9 mouse cellular contexts compared by ENCODE assay signal in the genomic region with DNA sequence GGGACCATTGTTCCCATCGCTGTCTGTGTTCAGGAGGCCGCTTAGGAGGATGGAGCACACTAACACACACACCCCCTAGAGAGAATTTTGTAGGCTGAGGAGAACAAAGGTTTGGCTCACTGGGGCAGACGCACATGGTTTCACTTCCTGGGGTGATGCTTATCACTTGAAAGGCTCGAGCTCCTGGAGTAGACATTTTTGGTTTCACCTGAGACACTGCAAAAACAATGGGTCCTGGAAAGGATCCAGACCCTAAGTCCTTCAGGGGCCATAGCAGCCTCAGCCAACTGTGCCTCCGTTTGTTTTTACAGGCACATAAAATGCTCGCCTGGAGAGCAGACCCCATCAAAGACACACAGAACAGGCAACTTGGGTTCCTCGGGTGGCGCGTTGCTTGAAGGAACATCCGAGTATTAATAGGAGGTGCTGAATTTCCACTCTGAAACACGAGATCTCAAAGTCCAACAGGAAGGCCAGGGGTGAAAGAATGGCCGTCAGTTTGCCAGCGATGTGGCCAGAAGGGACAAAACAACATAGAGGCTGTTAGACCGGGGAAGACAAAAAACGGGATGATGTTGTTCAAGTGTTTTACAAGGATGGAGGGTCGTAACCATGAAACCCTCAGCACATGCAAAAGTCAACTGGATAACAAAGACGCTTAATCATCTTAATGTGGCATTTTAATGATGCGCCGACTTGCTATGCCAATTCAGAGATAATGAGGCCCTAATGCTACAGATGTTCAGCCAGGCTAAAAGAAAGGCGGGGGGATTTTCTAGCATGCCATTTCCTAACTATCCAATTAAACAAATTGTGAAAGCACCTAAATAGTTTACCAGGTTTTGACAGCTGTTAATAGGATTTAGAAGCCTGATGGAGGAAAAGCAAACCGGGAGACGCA. TPM values are rescaled to one million over a fixed set of nuclear protein-coding genes. Genes with fewer than 3 reads are reported as not detected.
DNase-seq lines count a peak whose midpoint lies in the region; ATAC-seq and TF ChIP-seq lines count a peak whose summit lies in the region.
"Had no signal": no experiment of that assay in that cellular context is flagged by ENCODE, and none has a peak within 500 bp of the region (broad histone marks: within the 10 kb centered on the region; RNA-seq: fewer than 3 reads in every experiment).

No protein-coding gene starts in this region.

- H3K9ac ChIP-seq in CH12.LX (ENCODE audit: insufficient read depth, low read depth) = peak overlapping the region; percentile 53
- no peak overlapping the region for H3K9ac ChIP-seq in neural tube, embryonic 12.5 days

- no peak overlapping the region for H3K4me3 ChIP-seq in heart, embryonic 10.5 days
- H3K4me3 ChIP-seq in CH12.LX (replicated peaks in 1 of 3; ENCODE audit: low read depth in 2 of 3, low read length in 2 of 3, poor library complexity in 1 of 3) = peak overlapping the region in 1 of 3 experiments; percentile 33
- no peak overlapping the region for H3K4me3 ChIP-seq in neural tube, embryonic 12.5 days
- H3K4me3 ChIP-seq: megakaryocyte, embryonic 14.5 days had no signal

- TF ChIP-seq CTCF in CH12.LX (conservative IDR thresholded peaks at IDR 0.05 in 1 of 2, IDR thresholded peaks at IDR 0.05 in 1 of 2; ENCODE audit: low read depth in 2 of 2, low read length in 2 of 2) = peak in 1 of 2 experiments; percentile 13; a peak in 1 of 4 replicates

- dilution Hi-C loops in CH12.LX (cut with MboI; ENCODE audit: extremely low pct_ligation_motif_present, extremely low pct_unique_long_range_greater_than_20kb, low sequenced_read_pairs) = no loop called here

- peak; percentile 62 for TF ChIP-seq POLR2A in CH12.LX (IDR thresholded peaks at IDR 0.05; ENCODE audit: low read depth, low read length)

- H3K27me3 ChIP-seq in heart, embryonic 10.5 days (ENCODE audit: insufficient read depth, poor library complexity, severe bottlenecking) = peaks cover 14% of the 10 kb centered on the region; the same call in 1 of the 2 replicates
- no peaks in the 10 kb centered on the region for H3K27me3 ChIP-seq in CH12.LX (replicated peaks)
- H3K27me3 ChIP-seq in neural tube, embryonic 12.5 days (replicated peaks) = no peaks in the 10 kb centered on the region

- 0 out of 2 replicates have a peak, but pooled peaks cover 9% of the 10 kb centered on the region for H3K4me1 ChIP-seq in heart, embryonic 10.5 days
- peaks cover 27 to 79% of the 10 kb centered on the region in 2 experiments for H3K4me1 ChIP-seq in CH12.LX (ENCODE audit: control insufficient read depth in 1 of 2, insufficient read depth in 2 of 2)
- peaks cover 13% of the 10 kb centered on the region for H3K4me1 ChIP-seq in neural tube, embryonic 12.5 days

- H3K9me3 ChIP-seq in heart, embryonic 10.5 days = no peaks in the 10 kb centered on the region
- H3K9me3 ChIP-seq in CH12.LX (replicated peaks; ENCODE audit: low read length) = no peaks in the 10 kb centered on the region
- H3K9me3 ChIP-seq in neural tube, embryonic 12.5 days = no peaks in the 10 kb centered on the region
- H3K9me3 ChIP-seq: megakaryocyte, embryonic 14.5 days had no signal

- WGBS in heart, embryonic 10.5 days = 56% methylated on average over 22 of the region's 22 CpGs
- WGBS in neural tube, embryonic 12.5 days = 11% methylated on average over 22 of the region's 22 CpGs

- H3K79me2 ChIP-seq in CH12.LX (replicated peaks; ENCODE audit: control insufficient read depth, extremely low read depth, insufficient read depth, poor library complexity, severe bottlenecking) = peaks cover 39% of the 10 kb centered on the region

- in situ Hi-C loops in CH12.LX (cut with MboI; ENCODE audit: low pct_ligation_motif_present, low pct_unique_long_range_greater_than_20kb, low sequenced_read_pairs) = loop anchor here (5.0 kb wide), 1 partner anchor 35 kb away; no protein-coding TSS in a partner anchor

- no peak; the same call in none of the 2 replicates for TF ChIP-seq RAD21 in CH12.LX (IDR thresholded peaks at IDR 0.05; ENCODE audit: low read depth, low read length)

- H3K4me2 ChIP-seq in CH12.LX (ENCODE audit: insufficient read depth, low read depth, poor library complexity, severe bottlenecking) = peak overlapping the region; percentile 53
- H3K4me2 ChIP-seq in neural tube, embryonic 12.5 days (replicated peaks) = peak overlapping the region; percentile 43

- peak; percentile 23 for DNase-seq in heart, adult 8-10 months (ENCODE audit: low spot score)
- no peak for DNase-seq in heart, embryonic 10.5 days (ENCODE audit: low spot score)
- peak; percentile 73 for DNase-seq in CH12.LX (ENCODE audit: extremely low read depth)
- DNase-seq in forelimb bud, embryonic 11.5 days (ENCODE audit: low read depth, low spot score) = peak; percentile 79
- no peak for DNase-seq in cerebellum, adult 18-20 months
- DNase-seq in right cerebral cortex, postnatal 25 days = no peak
- no peak for DNase-seq in frontal cortex, postnatal 25 days (ENCODE audit: low spot score in 2 of 2)

- TF ChIP-seq EP300 in CH12.LX (IDR thresholded peaks at IDR 0.05; ENCODE audit: low read length) = peak; percentile 88

- H3K27ac ChIP-seq in heart, embryonic 10.5 days = no peak overlapping the region
- peak overlapping the region; percentile 92 for H3K27ac ChIP-seq in CH12.LX (ENCODE audit: insufficient read depth, low read depth)
- peak overlapping the region; percentile 37; the same call in 1 of the 2 replicates for H3K27ac ChIP-seq in neural tube, embryonic 12.5 days

- no peaks in the 10 kb centered on the region for H3K36me3 ChIP-seq in heart, embryonic 10.5 days
- peaks cover 12 to 48% of the 10 kb centered on the region in 2 experiments for H3K36me3 ChIP-seq in CH12.LX (replicated peaks in 1 of 2; ENCODE audit: control insufficient read depth in 1 of 2, insufficient read depth in 1 of 2, low read length in 1 of 2)
- H3K36me3 ChIP-seq in neural tube, embryonic 12.5 days = no peaks in the 10 kb centered on the region

- ATAC-seq in neural tube, embryonic 12.5 days (ENCODE audit: low FRiP score, low read depth) = no peak

TF ChIP-seq in CH12.LX, 34 proteins besides CTCF, POLR2A, EP300 and RAD21 (continues in another document):
- peak; percentile 76; the same call in 1 of the 2 replicates for TF ChIP-seq MEF2A (IDR thresholded peaks at IDR 0.05; ENCODE audit: borderline replicate concordance, low read depth, low read length)
- no peak for TF ChIP-seq JUND (conservative IDR thresholded peaks at IDR 0.05; ENCODE audit: low read depth, low read length)
- TF ChIP-seq BHLHE40 (IDR thresholded peaks at IDR 0.05; ENCODE audit: low read depth, low read length) = peak; percentile 89
- TF ChIP-seq ZKSCAN1 (IDR thresholded peaks at IDR 0.05; ENCODE audit: borderline replicate concordance, low read depth, low read length) = no peak
- TF ChIP-seq SIN3A (IDR thresholded peaks at IDR 0.05; ENCODE audit: low read length) = peak; percentile 92
- peak; percentile 43; the same call in 1 of the 2 replicates for TF ChIP-seq HCFC1 (IDR thresholded peaks at IDR 0.05; ENCODE audit: low read depth, low read length)
- TF ChIP-seq RCOR1 (conservative IDR thresholded peaks at IDR 0.05; ENCODE audit: low read depth, low read length) = 0 out of 2 replicates have a peak, but pooled peaks have one; percentile 2
- TF ChIP-seq TCF12 (IDR thresholded peaks at IDR 0.05; ENCODE audit: low read depth, low read length) = peak; percentile 84
- TF ChIP-seq USF2 (conservative IDR thresholded peaks at IDR 0.05; ENCODE audit: low read depth, low read length) = no peak
- TF ChIP-seq MYC (IDR thresholded peaks at IDR 0.05; ENCODE audit: low read depth, low read length) = peak; percentile 98
- peak; percentile 30; the same call in 1 of the 2 replicates for TF ChIP-seq ZNF384 (IDR thresholded peaks at IDR 0.05; ENCODE audit: low read depth, low read length)
- peak; percentile 90 for TF ChIP-seq MXI1 (IDR thresholded peaks at IDR 0.05; ENCODE audit: low read depth, low read length)
- no peak for TF ChIP-seq ZMIZ1 (IDR thresholded peaks at IDR 0.05; ENCODE audit: low read depth, low read length)
- peak; percentile 97 for TF ChIP-seq IRF4 (IDR thresholded peaks at IDR 0.05; ENCODE audit: low read depth, low read length)
- TF ChIP-seq CHD2 (IDR thresholded peaks at IDR 0.05; ENCODE audit: low read length) = 0 out of 2 replicates have a peak, but pooled peaks have one; percentile 9
- peak; percentile 57; the same call in 1 of the 2 replicates for TF ChIP-seq MAZ (IDR thresholded peaks at IDR 0.05; ENCODE audit: low read depth, low read length)
- TF ChIP-seq MAX (IDR thresholded peaks at IDR 0.05; ENCODE audit: low read length) = peak; percentile 97

RNA-seq across cellular contexts. Expression of gene Ikzf3, which starts 48.2 kb away (rescaled TPM):
- total RNA-seq in heart, adult 8-10 months (2022) = 1 to 10 TPM in 2 of 4 experiments, under 1 TPM in 2; 0.47 to 1.3 (median 0.86) TPM
- polyA plus RNA-seq in heart, embryonic 10.5 days (2016; fragmentation: Nextera tagmentation; extraction: Ambion mirVana) = 0.04 and 0.22 TPM in 2 replicates
- 110 and 124 TPM in 2 replicates for total RNA-seq in CH12.LX (2012; rRNA removed)
- total RNA-seq in CH12.LX (2014; rRNA removed) = 118 and 130 TPM in 2 replicates
- 238 and 243 TPM in 2 replicates for polyA plus RNA-seq in CH12.LX (2012; ENCODE audit: insufficient read length, low read depth)
- 0.25 and 0.34 TPM in 2 replicates for polyA plus RNA-seq in neural tube, embryonic 12.5 days (2016; fragmentation: Nextera tagmentation; extraction: Ambion mirVana)

RNA-seq across cellular contexts. Expression of gene Grb7, which starts 51.4 kb away (rescaled TPM):
- under 1 TPM in 1 of 4 experiments, not detected in 3; 0.19 TPM for total RNA-seq in heart, adult 8-10 months (2022)
- 2.5 and 15.3 TPM in 2 replicates for polyA plus RNA-seq in heart, embryonic 10.5 days (2016; fragmentation: Nextera tagmentation; extraction: Ambion mirVana)
- total RNA-seq in CH12.LX (2012; rRNA removed) = 8.0 and 13.3 TPM in 2 replicates
- total RNA-seq in CH12.LX (2014; rRNA removed) = 3.0 and 4.5 TPM in 2 replicates
- polyA plus RNA-seq in CH12.LX (2012; ENCODE audit: insufficient read length, low read depth) = 9.9 and 11.5 TPM in 2 replicates
- 0.66 and 0.99 TPM in 2 replicates for polyA plus RNA-seq in neural tube, embryonic 12.5 days (2016; fragmentation: Nextera tagmentation; extraction: Ambion mirVana)

RNA-seq across cellular contexts. Expression of gene Zpbp2, which starts 53.3 kb away (rescaled TPM):
- total RNA-seq in heart, adult 8-10 months (2022) = not detected
- polyA plus RNA-seq in heart, embryonic 10.5 days (2016; fragmentation: Nextera tagmentation; extraction: Ambion mirVana) = 0.21 and 0.65 TPM in 2 replicates
- total RNA-seq in CH12.LX (2012; rRNA removed) = 3.1 and 3.9 TPM in 2 replicates
- 3.2 and 5.0 TPM in 2 replicates for total RNA-seq in CH12.LX (2014; rRNA removed)
- polyA plus RNA-seq in CH12.LX (2012; ENCODE audit: insufficient read length, low read depth) = 3.0 and 3.7 TPM in 2 replicates
- polyA plus RNA-seq in neural tube, embryonic 12.5 days (2016; fragmentation: Nextera tagmentation; extraction: Ambion mirVana) = 0.15 TPM in 1 of 2 replicates, not detected in the other

RNA-seq across cellular contexts. Expression of gene Mien1, which starts 58.8 kb away (rescaled TPM):
- 10 to 100 TPM; 66.9 to 78.4 (median 71.0) TPM for total RNA-seq in heart, adult 8-10 months (2022)
- polyA plus RNA-seq in heart, embryonic 10.5 days (2016; fragmentation: Nextera tagmentation; extraction: Ambion mirVana) = 98.9 and 103 TPM in 2 replicates
- total RNA-seq in CH12.LX (2012; rRNA removed) = 129 and 136 TPM in 2 replicates
- total RNA-seq in CH12.LX (2014; rRNA removed) = 80.3 and 84.7 TPM in 2 replicates
- 94.6 and 109 TPM in 2 replicates for polyA plus RNA-seq in CH12.LX (2012; ENCODE audit: insufficient read length, low read depth)
- polyA plus RNA-seq in neural tube, embryonic 12.5 days (2016; fragmentation: Nextera tagmentation; extraction: Ambion mirVana) = 192 and 196 TPM in 2 replicates

Comparison
In these comparisons a context has a peak if more than half of its experiments do, and no peak if none do; other contexts are left out.
1. DNase-seq: peak in heart, adult 8-10 months (single experiment), CH12.LX (single experiment) and forelimb bud, embryonic 11.5 days (single experiment); none in heart, embryonic 10.5 days (single experiment), cerebellum, adult 18-20 months (0 of 2), right cerebral cortex, postnatal 25 days (single experiment) and frontal cortex, postnatal 25 days (0 of 2).
2. RNA of gene Ikzf3, which starts 48.2 kb away (polyA plus RNA-seq): 238 to 243 TPM in CH12.LX; 0.25 to 0.34 TPM in neural tube, embryonic 12.5 days and 0.04 to 0.22 TPM in heart, embryonic 10.5 days; every median in the first group is over 100 times any median in the second.